Mouse (Mus musculus) liver, postnatal 0 days (tissue): ENCODE measurements around the gene Tmem107. TPM values are rescaled to one million over a fixed set of nuclear protein-coding genes. Genes with fewer than 3 reads are reported as not detected.

Experiments
- ATAC-seq: fragments of 200-750 bp; cut with Nextera tagmentation; 2 replicates; pipeline ENCODE4 v1.8.0; 2017; ENCODE audit warnings: mild to moderate bottlenecking, moderate library complexity
- DNase-seq: peaks from one replicate; pipeline ENCODE4 v3.0.0-alpha.2; 2016
- H3K27ac ChIP-seq: fragments of 300-500 bp; sonication (generic); 2 replicates; pipeline ENCODE4 v1.5.1; 2014; ENCODE audit warnings: antibody characterized with exemption, moderate library complexity, mild to moderate bottlenecking, low read depth
- H3K27me3 ChIP-seq: fragments of 300-500 bp; sonication (generic); 2 replicates; pipeline ENCODE4 v1.6.1; 2014; ENCODE audit warnings: low read length, control low read depth, mixed read lengths; ENCODE audit not compliant: insufficient read depth
- H3K36me3 ChIP-seq: fragments of 300-500 bp; sonication (generic); replicated peaks from 2 replicates; pipeline ENCODE4 v1.6.1; 2014; ENCODE audit warnings: mild to moderate bottlenecking, control low read depth, low read length, moderate library complexity, mixed read lengths; ENCODE audit not compliant: insufficient read depth
- H3K4me1 ChIP-seq: fragments of 300-500 bp; sonication (generic); 2 replicates; pipeline ENCODE4 v1.6.1; 2014; ENCODE audit warnings: antibody characterized with exemption, mild to moderate bottlenecking, control low read depth; ENCODE audit not compliant: insufficient read depth
- H3K4me2 ChIP-seq: fragments of 300-500 bp; sonication (generic); 2 replicates; pipeline ENCODE4 v1.6.1; 2014; ENCODE audit warnings: low read depth, mild to moderate bottlenecking, low read length, moderate library complexity, mixed read lengths
- H3K4me3 ChIP-seq: fragments of 300-500 bp; sonication (generic); 2 replicates; pipeline ENCODE4 v1.5.1; 2014; ENCODE audit warnings: low read depth, low read length
- H3K9ac ChIP-seq: fragments of 300-500 bp; sonication (generic); replicated peaks from 2 replicates; pipeline ENCODE4 v1.6.1; 2014; ENCODE audit warnings: mild to moderate bottlenecking, moderate library complexity
- H3K9me3 ChIP-seq: fragments of 300-500 bp; sonication (generic); 2 replicates; pipeline ENCODE4 v1.6.1; 2016; ENCODE audit warnings: mild to moderate bottlenecking, control low read depth, low read length, mixed read lengths
- CTCF ChIP-seq: sonication (generic); IDR thresholded peaks from 2 replicates; pipeline ENCODE4 v1.5.1; 2016; ENCODE audit warnings: antibody characterized with exemption, low read depth
- EP300 ChIP-seq: IDR thresholded peaks from 2 replicates; pipeline ENCODE4 v1.6.1; 2016; ENCODE audit warnings: antibody characterized with exemption, low read depth, mild to moderate bottlenecking
- WGBS: fragments of 180-500 bp; shearing (Covaris S2); extraction: QIAGEN DNeasy Blood & Tissue Kit; methylation state at CpG from one replicate; pipeline ENCODE4 v1.1.7; 2014; ENCODE audit not compliant: insufficient replicate concordance; 5-methylcytosine and 5-hydroxymethylcytosine counted together
- polyA plus RNA-seq: library from polyadenylated mRNA; unstranded; fragments of >200 nt; fragmentation: Nextera tagmentation; extraction: Ambion mirVana; gene quantifications from 2 replicates; pipeline ENCODE4 v1.2.1, GENCODE M21; 2015

The Tmem107 gene
- polyA plus RNA-seq: 12.5 and 13.0 TPM in 2 replicates

GRCm38 (mm10) chr11:69070590-69071222, at the start of gene Tmem107:
Gene Tmem107, plus strand, starts transcription at chr11:69070806.
- TF ChIP-seq EP300: peak; percentile 62; the same call in 1 of the 2 replicates
- TF ChIP-seq CTCF: no peak
- ATAC-seq (peak; percentile 73), DNase-seq (peak; percentile 94)
- H3K27ac ChIP-seq: peak within 1 kb of the TSS; percentile 50
- peak within 1 kb of the TSS; percentile 58 for H3K4me3 ChIP-seq
- H3K36me3 ChIP-seq: no peaks in the 10 kb centered on the region
- peak within 1 kb of the TSS; percentile 89 for H3K4me2 ChIP-seq
- peak within 1 kb of the TSS; percentile 71 for H3K9ac ChIP-seq
- no peaks in the 10 kb centered on the region for H3K9me3 ChIP-seq
- H3K27me3 ChIP-seq: no peaks in the 10 kb centered on the region
- WGBS: under 1% methylated on average over 46 of the region's 47 CpGs
- H3K4me1 ChIP-seq: peaks cover 49% of the 10 kb centered on the region

- no peak overlapping the region for H3K4me3 ChIP-seq
- no peak for DNase-seq
- H3K4me2 ChIP-seq: no peak overlapping the region
- no peak overlapping the region for H3K9ac ChIP-seq
- TF ChIP-seq EP300 (no peak), CTCF (no peak)
- no peak for ATAC-seq
- 80% methylated on average over 3 of the region's 3 CpGs for WGBS
- H3K36me3 ChIP-seq: peaks cover 72% of the 10 kb centered on the region
- H3K27me3 ChIP-seq: no peaks in the 10 kb centered on the region
- no peaks in the 10 kb centered on the region for H3K4me1 ChIP-seq
- no peaks in the 10 kb centered on the region for H3K9me3 ChIP-seq
- no peak overlapping the region for H3K27ac ChIP-seq
Measured at GRCm38 (mm10) chr11:69026562-69026961, 44.0 kb upstream of the Tmem107 start.

- Histone ChIP-seq H3K9me3 (no peaks in the 10 kb centered on the region), H3K4me1 (no peaks in the 10 kb centered on the region), H3K27ac (no peak overlapping the region), H3K4me3 (no peak overlapping the region), H3K4me2 (no peak overlapping the region), H3K36me3 (peaks cover 64% of the 10 kb centered on the region), H3K27me3 (no peaks in the 10 kb centered on the region), H3K9ac (no peak overlapping the region)
- ATAC-seq (peak; percentile 38; the same call in 1 of the 2 replicates), DNase-seq (no peak)
- TF ChIP-seq CTCF (peak; percentile 62), EP300 (no peak)
- 74% methylated on average over 2 of the region's 2 CpGs for WGBS
Measured at GRCm38 (mm10) chr11:69028805-69029204, 41.8 kb upstream of the Tmem107 start.

- no peak overlapping the region for H3K4me3 ChIP-seq
- no peaks in the 10 kb centered on the region for H3K9me3 ChIP-seq
- DNase-seq (no peak), ATAC-seq (no peak)
- no peaks in the 10 kb centered on the region for H3K27me3 ChIP-seq
- no peak overlapping the region for H3K4me2 ChIP-seq
- H3K4me1 ChIP-seq: peaks cover 16% of the 10 kb centered on the region
- peaks cover 36% of the 10 kb centered on the region for H3K36me3 ChIP-seq
- H3K9ac ChIP-seq: no peak overlapping the region
- TF ChIP-seq CTCF: no peak
- TF ChIP-seq EP300: no peak
- WGBS: 55% methylated on average over 9 of the region's 9 CpGs
- no peak overlapping the region; the same call in 1 of the 2 replicates for H3K27ac ChIP-seq
Measured at GRCm38 (mm10) chr11:69033552-69033951, 37.1 kb upstream of the Tmem107 start.

GRCm38 (mm10) chr11:69034585-69034984, 36.0 kb upstream of the Tmem107 start:
- H3K4me2 ChIP-seq: no peak overlapping the region
- 94% methylated on average over 3 of the region's 3 CpGs for WGBS
- peaks cover 22% of the 10 kb centered on the region for H3K4me1 ChIP-seq
- no peak overlapping the region for H3K27ac ChIP-seq
- no peak overlapping the region for H3K4me3 ChIP-seq
- TF ChIP-seq EP300: no peak
- no peak for TF ChIP-seq CTCF
- H3K36me3 ChIP-seq: peaks cover 27% of the 10 kb centered on the region
- H3K27me3 ChIP-seq: no peaks in the 10 kb centered on the region
- DNase-seq: no peak
- H3K9ac ChIP-seq: no peak overlapping the region
- no peaks in the 10 kb centered on the region for H3K9me3 ChIP-seq
- ATAC-seq: no peak

- Histone ChIP-seq H3K9me3 (no peaks in the 10 kb centered on the region), H3K36me3 (peaks cover 21% of the 10 kb centered on the region), H3K4me3 (no peak overlapping the region), H3K27ac (peak overlapping the region; percentile 66), H3K27me3 (no peaks in the 10 kb centered on the region), H3K4me2 (peak overlapping the region; percentile 92), H3K4me1 (peaks cover 22% of the 10 kb centered on the region), H3K9ac (no peak overlapping the region)
- TF ChIP-seq CTCF: no peak
- TF ChIP-seq EP300: no peak
- ATAC-seq: no peak
- 82% methylated on average over 9 of the region's 9 CpGs for WGBS
- no peak for DNase-seq
Measured at GRCm38 (mm10) chr11:69035411-69035810, 35.2 kb upstream of the Tmem107 start.
